Mouse (Mus musculus) left cerebral cortex, adult 8-10 months (tissue): ENCODE data around the gene 1700009N14Rik. TPM values are rescaled to one million over a fixed set of nuclear protein-coding genes. Genes with fewer than 3 reads are reported as not detected.

Experiments
- DNase-seq, 2 experiments: peaks; one replicate each; pipeline ENCODE4 v3.0.0; 2022; ENCODE audit warnings: low spot score in 2 of 2
- total RNA-seq, 4 experiments: library from RNA; stranded (reverse); gene quantifications; 2 replicates each; pipeline ENCODE4 v1.2.4; 2022

The 1700009N14Rik gene
- total RNA-seq = not detected

DNA sequence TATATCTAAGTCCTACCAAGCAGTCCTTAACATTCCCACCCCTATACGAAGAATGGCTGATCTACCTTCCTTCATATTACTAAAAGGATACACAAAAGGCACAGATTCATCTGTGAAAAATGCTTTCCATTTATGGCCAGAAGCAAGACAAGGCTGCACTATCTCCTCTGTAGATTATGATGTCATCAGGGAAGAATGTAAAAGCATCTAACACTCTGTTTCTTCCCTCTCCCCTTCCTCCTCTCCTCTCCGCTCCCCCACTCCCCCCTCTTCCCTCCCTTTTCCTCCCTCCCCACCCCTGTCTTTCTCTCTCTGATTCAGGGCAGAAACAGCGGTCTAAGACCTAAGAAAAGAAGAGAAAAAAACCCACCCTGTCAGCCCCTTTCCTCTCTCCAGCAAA is at the start of gene 1700009N14Rik:
1700009N14Rik (plus strand) TSS at position 227 of the 400 bp plus-strand sequence.
- no peak for DNase-seq

DNA sequence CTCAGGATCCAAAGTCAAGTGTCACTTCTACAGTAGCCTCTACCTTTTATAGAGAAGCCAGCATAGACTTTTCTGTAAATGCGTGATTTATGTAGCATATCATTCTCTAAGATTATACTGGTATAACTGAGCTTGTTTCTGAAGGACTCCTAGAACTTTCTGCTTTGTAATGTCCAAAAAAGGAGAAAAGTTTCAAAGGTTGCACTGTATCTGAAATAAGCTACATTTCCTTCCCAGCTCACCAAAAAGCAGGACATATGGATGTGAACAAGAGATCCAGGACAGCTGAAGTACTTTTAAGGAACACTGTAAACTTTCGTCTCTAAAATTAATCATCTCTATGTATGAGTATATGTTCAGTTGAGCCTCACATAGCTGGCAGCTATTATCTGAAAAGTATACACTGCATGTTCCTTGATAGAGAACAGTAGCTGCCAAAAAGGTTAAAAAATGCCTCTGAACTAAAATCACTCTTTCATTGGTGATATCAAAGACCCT is 12.2 kb upstream of the 1700009N14Rik start:
- DNase-seq = no peak

DNA sequence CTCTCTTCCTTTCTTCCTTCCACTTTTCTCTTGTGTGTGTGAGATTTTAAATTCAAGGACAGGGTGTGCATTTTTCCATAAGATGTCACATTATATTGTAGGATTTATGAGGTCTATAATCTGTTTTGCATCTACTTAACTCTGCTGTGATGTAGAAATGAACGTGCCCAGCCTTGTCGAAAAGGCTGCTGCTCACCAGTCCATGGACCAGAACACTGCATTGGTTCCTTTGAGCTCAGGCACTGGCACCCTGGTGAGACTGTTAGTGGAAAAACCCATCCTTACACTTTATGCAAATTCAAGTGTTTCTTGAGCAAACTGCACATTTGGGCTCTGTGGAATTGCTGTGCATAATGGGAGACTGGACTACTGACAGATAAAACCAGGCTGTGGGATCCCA is 24.2 kb downstream of the 1700009N14Rik start:
- no peak for DNase-seq

DNA sequence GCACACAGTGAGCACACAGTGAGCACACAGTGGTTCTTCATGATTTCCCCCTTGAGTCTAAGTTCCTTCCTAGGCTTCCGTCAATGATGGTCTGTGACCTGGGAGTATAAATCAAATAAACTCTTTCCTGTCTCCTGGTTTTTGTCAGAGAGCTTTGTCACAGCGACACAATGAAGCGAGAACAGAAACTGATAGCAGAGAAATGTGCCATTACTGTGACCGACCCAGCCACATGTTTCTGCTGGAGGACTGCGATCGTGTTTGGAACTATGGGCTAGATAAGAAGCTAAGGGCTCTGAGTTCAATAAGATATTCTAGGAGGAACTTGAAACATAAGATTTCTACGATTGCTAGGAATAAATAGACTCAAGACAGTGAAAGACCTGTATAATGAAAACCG is 36.3 kb downstream of the 1700009N14Rik start:
- DNase-seq = no peak

DNA sequence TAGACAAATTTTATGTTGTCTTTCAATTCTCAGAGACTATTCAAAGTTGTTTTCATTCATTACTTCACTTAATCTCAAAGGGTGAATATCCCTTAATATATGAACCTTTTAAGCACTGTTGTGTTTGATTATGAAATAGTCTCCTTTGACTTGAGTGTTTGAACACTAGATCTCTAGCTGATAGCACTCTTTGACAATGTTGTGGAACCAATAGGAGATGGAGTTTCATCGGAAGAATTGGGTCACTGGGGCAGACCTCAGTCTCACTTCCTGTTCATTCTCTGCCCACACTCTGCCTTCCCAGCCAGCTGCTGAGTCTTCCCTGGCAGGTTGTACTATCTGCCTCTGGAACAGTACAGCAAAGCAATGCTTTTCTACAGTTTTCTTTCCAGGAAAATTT is 43.5 kb downstream of the 1700009N14Rik start:
- DNase-seq = no peak

DNA sequence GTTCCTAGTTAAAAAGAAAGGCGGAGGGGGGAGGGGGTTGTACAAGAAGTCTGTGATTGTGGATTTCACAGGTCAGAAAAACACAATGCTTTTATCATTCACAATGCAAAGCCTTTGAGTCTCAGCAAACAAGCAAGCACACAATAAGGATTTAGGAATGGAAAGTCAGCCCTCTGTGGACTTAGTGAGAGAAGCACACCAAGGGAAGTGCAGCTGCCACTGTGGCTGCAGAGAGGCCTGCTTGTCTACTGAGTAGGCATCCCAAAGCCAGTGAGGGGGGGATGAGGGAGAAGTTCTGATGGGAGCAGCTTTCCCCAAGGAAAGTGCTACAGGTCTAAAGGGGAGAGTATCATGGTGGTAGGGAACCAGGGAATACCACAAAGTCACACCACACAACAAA is 45.8 kb downstream of the 1700009N14Rik start:
- DNase-seq = no peak
